Mouse (Mus musculus): Measurements from ENCODE around the gene Tmem106c. TPM values are rescaled to one million over a fixed set of nuclear protein-coding genes. Genes with fewer than 3 reads are reported as not detected.

Gene Tmem106c
- total RNA-seq, 2 experiments from 2014 or later, result 20.1 to 22.2 TPM

DNA sequence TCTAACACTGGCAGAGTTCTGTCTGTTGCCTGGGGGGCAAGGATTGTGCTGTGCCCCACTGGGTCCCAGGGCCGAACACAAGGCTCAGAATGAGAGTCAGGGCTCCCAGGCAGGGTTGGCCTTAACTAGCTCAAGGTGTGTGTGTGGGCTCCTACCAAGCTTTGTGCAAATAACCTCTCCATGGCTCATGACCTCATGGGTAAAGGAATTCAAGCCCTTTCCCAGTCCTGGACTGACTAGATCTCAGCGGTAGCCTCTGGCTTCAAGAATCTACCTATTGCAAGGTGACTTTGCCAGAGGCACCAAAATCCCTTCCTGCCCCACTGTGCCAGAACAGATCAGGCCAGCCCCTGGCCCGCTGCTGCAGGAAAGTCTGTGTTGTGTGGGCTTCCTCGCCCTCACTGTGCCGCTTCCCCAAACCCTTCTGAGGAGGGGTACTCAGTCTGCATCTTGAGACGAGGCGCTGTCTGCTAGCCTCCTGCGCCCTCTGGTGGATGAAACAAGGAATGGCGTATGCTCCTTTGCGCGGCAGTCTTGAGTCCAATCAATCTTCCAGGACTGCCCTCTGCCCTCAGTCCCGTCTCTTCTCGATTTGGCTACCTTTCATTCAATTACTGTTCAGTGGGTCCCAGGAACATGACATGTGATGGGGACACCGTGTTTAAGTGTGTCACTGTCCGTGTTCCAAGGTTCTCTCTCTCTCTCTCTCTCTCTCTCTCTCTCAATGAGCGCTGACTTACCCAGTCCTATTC lies 11.7 kb upstream of the Tmem106c start:
- DNase-seq (ENCODE audit: low spot score in 2 of 2), result peak; percentile 72 to 80

DNA sequence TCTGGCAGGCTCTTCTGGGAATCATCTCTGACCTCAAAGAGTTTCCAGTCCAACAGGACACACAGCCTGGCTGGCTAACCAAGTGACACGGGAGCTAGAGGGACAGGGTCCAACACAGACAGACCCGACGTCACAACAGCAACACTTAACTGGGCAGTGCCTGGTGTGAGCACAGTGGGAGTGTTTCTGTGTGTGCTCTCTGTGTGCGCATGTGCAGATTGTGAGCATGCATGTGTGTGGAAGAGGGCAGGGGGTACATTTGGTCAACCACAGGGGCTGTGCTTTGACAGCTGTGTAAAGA lies 11.2 kb upstream of the Tmem106c start:
- DNase-seq (ENCODE audit: low spot score in 2 of 2), result no peak

DNA sequence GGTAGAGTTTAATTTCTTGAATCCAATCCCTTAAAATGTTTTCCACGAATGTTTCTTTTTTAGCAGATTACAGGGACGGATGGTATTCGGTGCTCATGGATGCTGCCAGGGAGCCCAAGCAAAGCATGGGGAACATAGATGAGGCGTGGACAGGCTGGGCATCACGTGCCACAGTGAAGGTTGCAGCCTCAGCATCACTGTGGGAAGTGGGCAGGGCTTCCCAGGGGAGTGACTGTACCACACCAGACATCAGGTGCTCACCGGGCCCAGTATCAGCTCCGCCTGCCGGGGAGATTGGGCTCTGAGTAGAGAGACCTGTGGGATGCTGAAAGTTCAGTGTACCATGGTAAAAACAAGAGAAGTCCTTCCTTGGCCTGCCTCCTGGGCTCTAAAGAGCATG lies 9.3 kb upstream of the Tmem106c start:
- no peak for DNase-seq (ENCODE audit: low spot score in 2 of 2)

DNA sequence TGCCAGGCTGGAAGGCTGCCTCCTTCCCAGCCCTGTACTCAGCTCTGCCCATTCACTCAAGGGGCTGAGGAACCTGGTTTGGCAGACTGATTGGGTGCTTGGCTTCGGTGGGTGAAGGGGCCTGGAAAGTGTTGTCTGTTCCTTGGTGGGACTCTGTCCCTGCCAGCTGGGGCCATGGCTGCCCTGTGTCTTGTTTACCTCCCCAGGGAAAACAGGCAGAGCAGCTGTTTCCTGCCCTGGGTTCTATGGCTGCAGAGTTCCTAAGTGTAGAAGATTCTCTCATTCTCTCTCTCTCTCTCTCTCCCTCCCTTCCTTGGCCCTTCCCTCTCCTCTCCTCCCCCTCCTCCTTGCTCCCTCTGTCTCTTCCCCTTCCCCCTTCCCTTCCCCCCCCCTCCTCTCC lies 8.7 kb upstream of the Tmem106c start:
- DNase-seq (ENCODE audit: low spot score in 2 of 2), result no peak

DNA sequence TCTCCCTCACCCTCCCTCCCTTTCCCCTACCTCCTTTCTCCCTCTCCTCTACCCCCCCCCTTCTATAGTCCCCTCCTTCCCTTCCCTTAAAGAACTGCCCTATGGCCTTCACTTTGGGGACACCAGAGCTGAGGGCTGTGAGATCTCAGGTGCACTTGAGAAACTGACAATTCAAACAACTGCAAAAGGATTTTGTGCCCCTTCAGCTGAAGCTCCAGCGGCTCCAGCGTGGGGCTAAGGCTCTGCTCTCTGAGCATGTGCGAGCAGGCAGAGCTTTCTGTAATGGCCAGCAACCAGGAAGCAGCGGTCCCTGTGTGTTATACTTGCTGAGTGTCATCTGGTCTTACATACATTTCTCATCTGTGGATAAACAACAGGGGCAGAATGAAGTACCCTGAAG lies 8.3 kb upstream of the Tmem106c start:
- DNase-seq (ENCODE audit: low spot score in 2 of 2), result no peak

DNA sequence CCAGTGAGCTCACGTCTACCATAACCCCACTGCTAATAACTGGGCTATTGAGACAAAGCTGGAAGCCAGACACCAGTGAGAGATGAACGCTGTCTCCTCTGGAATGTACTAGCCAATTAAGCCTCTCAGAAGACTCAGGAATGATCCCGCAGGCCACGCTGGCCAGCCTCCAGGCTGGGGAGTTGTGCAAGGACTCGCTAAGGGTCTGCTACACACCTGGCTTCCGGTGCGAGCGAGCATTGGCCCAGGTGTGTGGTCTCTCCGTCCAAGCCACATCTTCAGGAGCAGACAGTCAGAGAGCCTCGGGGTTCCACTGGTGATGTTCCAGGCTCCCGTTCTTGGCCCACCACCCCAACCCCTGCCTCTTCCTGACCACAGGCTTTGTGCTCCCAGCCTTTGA lies 7.6 kb upstream of the Tmem106c start:
- no peak for DNase-seq (ENCODE audit: low spot score in 2 of 2)

DNA sequence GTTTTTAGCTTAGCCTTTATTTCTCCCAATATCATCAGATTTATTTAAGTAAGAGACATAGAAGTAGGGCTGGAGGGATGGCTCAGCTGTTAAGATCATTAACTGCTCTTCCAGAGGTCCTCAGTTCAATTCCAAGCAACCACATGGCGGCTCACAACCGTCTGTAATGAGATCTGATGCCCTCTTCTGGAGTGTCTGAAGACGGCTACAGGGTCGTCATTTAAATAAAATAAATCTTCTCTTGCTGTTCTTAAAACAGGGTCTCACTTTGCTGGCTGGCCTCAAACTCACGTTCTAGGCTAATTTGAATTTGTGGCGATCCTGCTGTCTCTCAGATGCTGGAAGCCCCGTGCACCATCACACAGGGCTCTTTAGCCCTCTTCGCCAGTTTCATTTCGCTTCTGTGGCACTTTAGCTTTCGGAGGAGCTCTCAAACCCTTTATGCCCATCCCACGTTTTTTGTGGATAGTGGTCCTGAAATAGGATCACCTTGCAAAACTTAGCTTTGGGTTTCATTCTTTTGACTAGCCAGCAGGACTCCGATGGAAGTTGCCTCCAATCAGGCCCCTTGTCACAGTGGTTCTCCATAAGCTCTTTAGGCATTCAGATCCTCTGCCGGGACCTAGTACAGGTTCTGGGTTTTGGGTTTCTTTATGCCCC lies 541 bp upstream of the Tmem106c start:
- DNase-seq (ENCODE audit: low spot score in 2 of 2), result no peak

DNA sequence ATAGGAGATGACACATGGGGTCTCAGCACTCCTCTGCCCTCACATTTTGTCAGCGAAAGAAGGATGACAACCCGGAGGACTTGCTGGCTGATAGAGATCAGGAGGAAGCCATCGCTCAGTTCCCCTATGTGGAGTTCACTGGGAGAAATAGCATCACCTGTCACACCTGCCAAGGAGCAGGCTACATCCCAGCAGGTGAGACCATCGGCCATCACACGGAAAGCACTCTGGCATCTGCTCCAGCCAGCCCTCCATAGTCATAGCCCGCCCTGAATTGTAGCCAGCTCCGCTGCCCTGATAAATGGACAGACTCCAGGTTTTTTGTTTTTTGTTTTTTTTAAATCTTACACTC lies 812 bp downstream of the Tmem106c start:
- no peak for DNase-seq (ENCODE audit: low spot score in 2 of 2)

DNA sequence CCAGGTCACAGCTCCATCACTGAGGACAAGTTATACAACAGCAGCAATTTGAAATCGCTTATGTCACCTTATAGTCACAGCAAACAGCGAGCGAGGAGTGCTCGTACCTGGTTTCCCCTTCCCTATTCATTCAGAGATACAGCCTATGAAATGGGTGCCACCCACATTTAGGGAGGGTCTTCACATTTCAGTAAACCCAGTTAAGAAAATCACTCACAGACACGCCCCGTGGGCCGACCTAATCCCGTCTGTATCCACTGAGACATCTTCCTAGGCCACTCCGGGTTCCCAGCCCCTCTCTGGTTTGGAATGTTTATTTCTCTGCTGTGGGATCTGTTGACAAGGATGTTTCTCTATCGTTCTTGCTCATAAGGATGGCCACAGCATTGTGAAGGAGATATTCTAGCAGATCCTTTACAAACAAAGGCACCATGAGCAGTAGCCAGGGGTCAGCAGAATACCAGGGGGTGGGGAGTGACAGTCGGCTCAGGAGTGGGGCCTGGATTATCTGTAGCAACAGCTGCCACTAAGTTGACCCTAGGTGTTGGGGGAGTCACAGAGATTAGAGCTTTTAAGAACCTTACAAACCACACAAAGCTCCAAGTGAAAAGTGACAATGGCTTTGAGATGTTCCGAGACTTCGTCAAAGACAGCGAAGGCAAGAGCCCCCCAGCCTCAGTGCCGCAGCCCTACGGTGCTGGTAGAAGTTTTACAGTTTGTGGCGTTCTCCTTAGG lies 1.5 kb downstream of the Tmem106c start:
- DNase-seq (ENCODE audit: low spot score in 2 of 2), result no peak

DNA sequence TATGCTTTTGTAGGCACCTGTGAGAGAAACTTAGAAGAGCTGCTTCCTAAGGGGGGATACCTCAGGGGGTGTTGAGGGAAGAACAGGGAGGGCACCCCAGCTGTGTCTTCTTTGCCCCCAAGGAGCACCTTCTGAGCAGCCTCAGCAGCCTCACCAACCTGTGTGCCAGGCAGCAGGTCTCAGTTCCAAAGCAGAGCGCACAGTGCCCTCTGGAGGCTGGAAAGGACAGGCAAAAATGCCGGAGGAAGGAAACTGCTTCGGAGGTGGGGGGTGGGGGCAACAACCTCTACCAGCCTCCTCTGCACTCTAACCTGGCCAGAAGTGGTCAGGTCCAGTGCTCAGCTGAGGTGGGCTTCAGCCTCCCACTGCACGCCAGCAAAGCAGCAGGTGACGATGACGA lies 6.3 kb downstream of the Tmem106c start:
- DNase-seq (ENCODE audit: low spot score in 2 of 2), result peak in 1 of 2 experiments; percentile 44

DNA sequence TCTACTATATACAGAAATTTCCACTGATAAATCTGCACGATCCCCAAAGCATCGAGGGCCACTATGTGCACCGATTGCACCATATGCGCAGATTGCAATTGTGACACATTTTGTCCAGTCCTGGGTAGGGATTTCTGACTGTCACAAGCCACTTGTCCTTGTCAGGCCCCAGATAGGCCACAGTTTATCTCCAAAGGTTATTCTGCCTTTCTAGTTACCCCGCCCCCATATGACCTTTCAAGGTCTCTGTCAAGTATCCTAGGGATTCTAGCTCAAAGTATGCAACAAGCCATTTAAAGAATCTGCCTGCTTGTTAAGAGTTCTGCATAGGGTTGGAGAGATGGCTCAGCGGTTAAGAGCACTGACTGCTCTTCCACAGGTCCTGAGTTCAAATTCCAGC lies 8.6 kb downstream of the Tmem106c start:
- no peak for DNase-seq (ENCODE audit: low spot score in 2 of 2)

DNA sequence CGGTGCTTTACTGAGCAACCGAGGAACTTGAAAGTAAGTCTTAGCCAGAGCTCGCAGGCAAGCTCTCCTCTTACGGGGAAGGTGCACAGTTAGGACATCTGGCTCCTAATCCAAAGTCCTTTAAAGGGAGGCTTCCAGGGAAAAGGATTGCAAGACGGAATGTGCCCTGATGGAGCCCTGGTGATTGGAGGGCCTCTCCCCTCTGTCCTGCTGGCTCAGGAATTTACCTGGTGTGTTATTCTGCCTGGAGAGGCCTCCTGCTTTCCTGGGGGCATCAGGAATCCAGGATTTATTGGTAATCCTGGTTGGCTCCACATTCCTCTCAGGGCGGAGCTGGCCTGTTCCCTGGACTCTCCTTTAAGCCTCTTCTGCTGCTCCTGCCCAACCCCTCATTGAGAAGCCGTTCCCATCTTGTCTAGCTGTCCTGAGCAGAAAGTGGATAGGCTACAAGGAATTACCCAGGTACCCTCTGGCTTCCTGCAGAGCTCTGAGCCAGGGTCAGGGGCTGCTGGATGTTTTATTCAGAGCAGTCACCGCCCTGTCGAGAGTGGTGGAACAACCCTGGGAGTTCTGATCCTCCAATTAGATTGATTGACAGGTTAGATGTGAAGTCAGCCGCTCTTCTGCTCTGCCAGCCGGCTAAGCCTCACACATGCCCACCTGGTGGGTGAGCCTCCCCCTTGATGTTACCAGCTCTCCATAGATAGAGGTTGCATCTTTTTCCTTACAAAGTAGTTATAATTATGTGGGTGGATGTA lies 9.4 kb downstream of the Tmem106c start:
- no peak for DNase-seq (ENCODE audit: low spot score in 2 of 2)

DNA sequence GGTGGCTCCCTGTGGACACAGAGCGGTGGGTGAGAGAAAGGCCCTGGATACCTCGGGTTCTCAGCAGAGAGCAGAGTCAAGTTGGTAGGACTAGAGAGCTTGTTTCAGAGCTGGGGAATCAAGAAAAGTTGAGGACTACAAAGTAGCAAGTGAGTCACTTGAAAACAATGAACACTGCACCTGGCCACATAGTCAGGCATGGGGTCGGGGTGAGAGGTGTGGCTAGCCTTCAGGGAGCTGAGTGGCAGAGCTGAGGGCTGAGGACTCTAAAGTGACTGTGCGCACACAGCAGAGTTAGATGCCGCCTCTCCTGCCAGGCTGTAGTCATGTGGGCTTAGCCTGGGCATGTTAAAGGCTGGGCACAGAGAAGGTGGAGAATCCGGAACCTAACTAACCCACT lies 17.6 kb downstream of the Tmem106c start:
- DNase-seq (ENCODE audit: low spot score in 2 of 2), result no peak

DNA sequence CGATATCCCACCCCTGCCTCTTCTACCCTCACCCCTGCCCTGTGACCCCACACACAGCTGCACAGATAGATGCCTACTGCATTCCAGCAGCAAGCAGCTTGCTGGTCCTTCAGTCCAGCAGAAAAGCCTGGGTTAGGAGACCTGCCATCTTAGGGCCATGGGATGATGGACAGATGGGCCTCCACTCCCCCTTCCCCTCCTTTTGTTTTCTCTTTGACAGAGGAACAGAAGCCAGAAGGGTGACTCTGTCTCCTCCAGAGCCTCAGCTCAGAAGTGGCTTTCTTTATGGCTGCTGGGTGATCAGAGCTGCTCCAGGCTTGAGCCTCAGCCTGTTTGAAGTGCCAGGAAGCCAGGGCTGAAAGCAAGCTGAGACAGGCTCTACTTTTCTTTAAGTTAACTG lies 25.5 kb downstream of the Tmem106c start:
- DNase-seq (ENCODE audit: low spot score in 2 of 2), result no peak

DNA sequence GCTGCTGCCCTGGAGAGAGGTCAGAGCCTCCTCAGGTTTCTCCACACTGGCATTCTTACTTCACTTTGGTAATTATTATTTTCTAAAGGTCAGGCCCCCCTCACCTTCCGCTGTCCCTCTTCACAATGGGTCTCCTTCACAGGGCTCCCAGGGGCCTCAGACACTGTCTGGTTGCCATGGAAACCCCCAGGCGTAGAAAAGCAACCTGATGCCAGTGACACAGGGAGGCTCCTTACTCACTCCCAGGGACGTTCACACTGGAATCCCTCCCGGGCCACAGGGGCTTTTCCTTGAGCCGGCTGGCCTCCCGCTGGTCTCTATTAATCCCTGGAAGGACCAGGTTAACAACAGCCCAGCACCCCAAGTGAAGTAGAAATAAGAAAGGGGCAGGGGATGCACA lies 26.1 kb downstream of the Tmem106c start:
- no peak for DNase-seq (ENCODE audit: low spot score in 2 of 2)

DNA sequence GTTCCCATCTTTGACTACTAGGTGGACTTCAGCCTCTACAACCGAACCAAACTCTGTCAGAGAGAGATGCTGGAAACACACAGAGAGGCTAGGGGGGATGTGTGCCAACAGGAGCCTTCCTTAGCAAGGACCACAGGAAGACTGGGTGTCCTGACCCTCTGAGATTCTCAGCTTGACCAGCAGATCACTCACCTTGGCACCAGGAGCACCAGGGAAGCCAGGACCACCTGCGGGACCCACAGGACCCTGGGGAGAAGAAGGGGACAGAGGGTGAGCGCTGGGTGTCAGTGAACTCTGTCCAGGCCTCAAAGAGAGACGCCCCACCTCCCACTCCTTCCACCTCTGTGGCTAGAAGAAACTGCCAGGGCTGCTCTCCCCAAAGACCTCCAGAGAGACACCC lies 26.7 kb downstream of the Tmem106c start:
- no peak for DNase-seq (ENCODE audit: low spot score in 2 of 2)

DNA sequence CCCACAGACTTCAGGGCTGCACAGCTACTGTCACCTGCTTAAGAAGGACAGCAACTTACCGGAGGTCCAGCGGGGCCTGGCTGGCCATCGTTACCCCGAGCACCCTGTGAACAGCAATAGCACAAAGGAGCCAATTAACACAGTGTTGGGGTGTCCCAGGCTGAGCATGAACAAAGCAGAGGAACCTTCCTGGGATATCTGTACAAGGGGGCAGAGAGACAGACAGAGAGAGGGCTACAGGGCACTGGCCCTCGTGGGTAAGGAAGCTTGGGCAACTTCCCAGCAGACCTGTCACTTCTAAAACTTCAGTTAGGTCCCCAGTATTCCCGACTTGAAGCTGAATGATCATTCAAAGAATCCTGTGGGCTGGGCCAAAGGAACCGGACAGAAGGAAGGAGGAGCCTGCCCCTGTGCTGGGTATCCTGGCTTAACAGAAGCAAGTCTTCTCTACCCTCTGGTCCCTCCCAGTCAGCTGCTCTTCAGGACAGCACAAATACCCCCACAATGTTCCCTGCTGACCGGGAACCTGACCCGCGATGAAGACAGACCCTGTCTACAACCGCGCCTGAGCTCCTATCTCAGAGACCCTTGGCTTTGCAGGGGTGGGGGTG lies 27.4 kb downstream of the Tmem106c start:
- no peak for DNase-seq (ENCODE audit: low spot score in 2 of 2)

DNA sequence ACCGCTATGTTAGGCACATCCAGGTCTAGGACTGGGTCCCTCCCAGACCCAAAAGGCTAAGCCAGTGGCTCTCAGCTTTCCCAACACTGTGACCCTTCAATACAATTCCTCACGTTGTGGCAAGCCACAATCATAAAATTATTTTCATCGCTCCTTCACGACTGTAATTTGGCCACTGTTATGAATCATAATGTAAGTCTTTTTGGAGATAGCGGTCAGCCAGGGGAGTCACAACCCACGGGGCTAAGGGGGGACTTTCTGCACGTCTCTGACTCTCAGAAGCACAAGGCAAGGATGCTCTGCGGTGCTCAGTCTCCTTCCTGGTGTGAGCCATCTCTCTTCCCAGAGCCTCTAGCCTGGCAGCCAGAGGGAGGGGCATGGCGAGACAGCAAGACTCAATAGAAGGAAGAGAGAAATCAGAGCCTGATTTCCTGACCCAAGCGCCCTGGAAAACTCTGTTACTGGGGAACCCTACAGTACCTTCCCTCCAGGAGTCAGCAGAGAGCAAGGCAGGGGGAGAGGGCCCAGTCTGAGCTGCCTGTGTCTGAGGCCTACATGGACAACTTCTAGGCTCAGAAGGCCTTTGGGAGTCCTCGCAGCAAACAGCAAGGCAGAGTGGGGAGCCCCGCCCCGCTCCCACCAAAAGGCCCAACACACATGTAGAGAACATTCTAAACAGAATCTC lies 28.2 kb downstream of the Tmem106c start:
- no peak for DNase-seq (ENCODE audit: low spot score in 2 of 2)

DNA sequence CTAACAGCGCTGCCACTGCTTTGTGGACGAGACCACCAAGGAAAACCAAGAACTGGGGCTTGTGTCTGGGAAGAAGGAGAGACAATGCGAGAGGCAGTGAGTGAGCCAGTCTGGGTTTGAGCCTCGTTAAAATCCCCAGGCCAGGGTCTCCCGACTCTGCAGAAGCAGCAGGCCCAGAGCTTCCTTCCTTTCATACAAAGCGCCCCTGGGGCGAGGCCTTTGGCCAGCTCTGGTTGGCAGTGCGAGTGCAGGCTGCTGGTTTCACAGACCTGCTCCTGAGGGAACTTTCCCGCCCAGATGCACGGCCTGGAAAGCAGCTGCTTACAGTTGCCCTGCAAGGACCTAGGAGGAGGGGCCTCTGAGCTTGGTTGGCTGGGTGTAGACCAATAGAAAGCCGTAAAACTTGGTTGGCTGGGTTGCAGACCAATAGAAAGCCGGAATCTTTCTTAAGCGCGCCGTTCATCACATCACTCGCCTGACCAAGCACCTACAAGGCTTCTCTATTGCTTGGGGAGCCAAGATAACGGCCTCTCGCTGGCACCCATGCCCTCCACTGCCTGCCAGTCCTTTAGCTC lies 28.8 kb downstream of the Tmem106c start:
- DNase-seq (ENCODE audit: low spot score in 2 of 2), result peak; percentile 78 to 79

DNA sequence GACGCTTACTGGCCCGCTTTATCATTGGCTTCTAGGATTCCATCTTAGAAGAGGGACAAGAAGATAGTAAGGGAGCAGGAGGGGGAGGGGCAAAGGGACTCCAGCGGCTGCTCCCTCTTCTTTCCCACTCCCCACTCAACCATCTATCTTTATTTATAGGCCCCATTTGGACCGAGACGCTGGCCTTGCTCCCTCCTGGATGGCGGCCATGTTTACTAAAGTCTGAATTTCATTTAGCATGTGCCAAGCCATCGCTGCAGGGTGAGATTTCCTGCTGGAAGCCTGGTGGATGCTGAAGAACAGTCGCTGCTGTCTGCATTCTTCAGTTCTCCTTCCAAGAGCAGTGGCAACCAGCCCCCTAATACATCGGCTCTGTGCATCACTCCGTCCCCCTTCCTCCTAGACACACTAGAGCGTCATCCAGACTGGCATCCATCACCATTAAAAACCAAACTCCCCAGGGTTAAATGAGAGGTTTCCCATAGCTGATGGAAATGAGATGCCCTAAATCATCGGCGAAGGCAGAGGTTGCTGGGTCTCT lies 32.8 kb downstream of the Tmem106c start:
- peak; percentile 56 to 73 for DNase-seq (ENCODE audit: low spot score in 2 of 2)

Data from layer of hippocampus, postnatal 10 days (tissue).